Mouse (Mus musculus) kidney, postnatal 0 days (tissue): ENCODE data around the gene Slc36a4. TPM values are rescaled to one million over a fixed set of nuclear protein-coding genes. Genes with fewer than 3 reads are reported as not detected.

Experiments
- ATAC-seq: fragments of 200-750 bp; cut with Nextera tagmentation; replicated peaks from 2 replicates; pipeline ENCODE4 v1.8.0; 2017; ENCODE audit warnings: low read depth, moderate number of reproducible peaks, moderate TSS enrichment, moderate library complexity; ENCODE audit not compliant: low FRiP score
- DNase-seq: peaks from one replicate; pipeline ENCODE4 v3.0.0-alpha.2; 2016; ENCODE audit warnings: low spot score
- H3K27ac ChIP-seq: fragments of 300-500 bp; sonication (generic); 2 replicates; pipeline ENCODE4 v1.5.1; 2014; ENCODE audit warnings: mild to moderate bottlenecking
- H3K27me3 ChIP-seq: fragments of 300-500 bp; sonication (generic); 2 replicates; pipeline ENCODE4 v1.6.1; 2014; ENCODE audit warnings: low read length, mixed read lengths; ENCODE audit not compliant: insufficient read depth
- H3K36me3 ChIP-seq: fragments of 300-500 bp; sonication (generic); 2 replicates; pipeline ENCODE4 v1.6.1; 2014; ENCODE audit warnings: low read length, mixed read lengths; ENCODE audit not compliant: insufficient read depth
- H3K4me1 ChIP-seq: fragments of 300-500 bp; sonication (generic); replicated peaks from 2 replicates; pipeline ENCODE4 v1.6.1; 2014; ENCODE audit warnings: antibody characterized with exemption, low read length, mixed read lengths; ENCODE audit not compliant: insufficient read depth
- H3K4me2 ChIP-seq: fragments of 300-500 bp; sonication (generic); 2 replicates; pipeline ENCODE4 v1.6.1; 2014; ENCODE audit warnings: mild to moderate bottlenecking, low read length, moderate library complexity, mixed read lengths
- H3K4me3 ChIP-seq: fragments of 300-500 bp; sonication (generic); replicated peaks from 2 replicates; pipeline ENCODE4 v1.5.1; 2014; ENCODE audit warnings: low read depth, low read length
- H3K9ac ChIP-seq: fragments of 300-500 bp; sonication (generic); 2 replicates; pipeline ENCODE4 v1.6.1; 2014; ENCODE audit warnings: low read depth, low read length
- H3K9me3 ChIP-seq: fragments of 300-500 bp; sonication (generic); replicated peaks from 2 replicates; pipeline ENCODE4 v1.6.1; 2016; ENCODE audit warnings: low read length, inconsistent platforms, mixed read lengths
- CTCF ChIP-seq: IDR thresholded peaks from 2 replicates; pipeline ENCODE4 v1.5.1; 2016; ENCODE audit warnings: antibody characterized with exemption, low read depth, mild to moderate bottlenecking, moderate library complexity
- WGBS: fragments of 180-500 bp; shearing (Covaris S2); extraction: QIAGEN DNeasy Blood & Tissue Kit; methylation state at CpG from one replicate; pipeline ENCODE4 v1.1.7; 2014; 5-methylcytosine and 5-hydroxymethylcytosine counted together
- polyA plus RNA-seq: library from polyadenylated mRNA; unstranded; fragments of >200 nt; fragmentation: Nextera tagmentation; extraction: Ambion mirVana; gene quantifications from 2 replicates; pipeline ENCODE4 v1.2.1, GENCODE M21; 2015

Gene Slc36a4
- polyA plus RNA-seq, 1 experiment from 2014 or later = 13.5 TPM

- H3K27me3 ChIP-seq = no peaks in the 10 kb centered on the region
These were observed 37.1 kb downstream of the Slc36a4 start for GRCm38 (mm10) chr9:15746636-15747035.

GRCm38 (mm10) chr9:15748383-15748782 lies 38.8 kb downstream of the Slc36a4 start:
- Histone ChIP-seq H3K27ac (no peak overlapping the region), H3K9ac (no peak overlapping the region), H3K9me3 (no peaks in the 10 kb centered on the region), H3K4me3 (no peak overlapping the region), H3K36me3 (no peaks in the 10 kb centered on the region), H3K4me2 (no peak overlapping the region), H3K4me1 (no peaks in the 10 kb centered on the region; the same call in 1 of the 2 replicates), H3K27me3 (no peaks in the 10 kb centered on the region)
- ATAC-seq (no peak), DNase-seq (peak; percentile 29)
- TF ChIP-seq CTCF = no peak
- WGBS = 55% methylated on average over 5 of the region's 5 CpGs

More at GRCm38 (mm10) chr9:15746636-15747035, 37.1 kb downstream of the Slc36a4 start:
- H3K4me2 ChIP-seq = no peak overlapping the region
- H3K4me1 ChIP-seq = no peaks in the 10 kb centered on the region; the same call in 1 of the 2 replicates
- H3K9me3 ChIP-seq = no peaks in the 10 kb centered on the region
- no peak overlapping the region for H3K27ac ChIP-seq
- TF ChIP-seq CTCF = no peak
- H3K4me3 ChIP-seq = no peak overlapping the region
- no peak overlapping the region for H3K9ac ChIP-seq
- H3K36me3 ChIP-seq = no peaks in the 10 kb centered on the region
- WGBS = 49% methylated on average over 7 of the region's 7 CpGs
- DNase-seq (no peak), ATAC-seq (no peak)

- Histone ChIP-seq H3K9me3 (no peaks in the 10 kb centered on the region), H3K4me3 (no peak overlapping the region), H3K27ac (no peak overlapping the region), H3K9ac (no peak overlapping the region), H3K4me2 (no peak overlapping the region), H3K27me3 (no peaks in the 10 kb centered on the region), H3K4me1 (no peaks in the 10 kb centered on the region), H3K36me3 (no peaks in the 10 kb centered on the region)
- no peak for ATAC-seq
- TF ChIP-seq CTCF = no peak
- no peak for DNase-seq
These were observed 49.8 kb downstream of the Slc36a4 start for GRCm38 (mm10) chr9:15759318-15759717.

- Histone ChIP-seq H3K27ac (no peak overlapping the region), H3K9ac (no peak overlapping the region), H3K4me1 (no peaks in the 10 kb centered on the region), H3K4me3 (no peak overlapping the region), H3K4me2 (no peak overlapping the region), H3K9me3 (no peaks in the 10 kb centered on the region), H3K36me3 (no peaks in the 10 kb centered on the region), H3K27me3 (no peaks in the 10 kb centered on the region)
- no peak for TF ChIP-seq CTCF
- ATAC-seq = no peak
- WGBS = 69% methylated on average over 5 of the region's 5 CpGs
- peak; percentile 38 for DNase-seq
These were observed 56.8 kb downstream of the Slc36a4 start for GRCm38 (mm10) chr9:15766379-15766778.

- no peaks in the 10 kb centered on the region for H3K36me3 ChIP-seq
- no peak for DNase-seq
- H3K4me1 ChIP-seq = no peaks in the 10 kb centered on the region
- H3K4me3 ChIP-seq = no peak overlapping the region
- no peak overlapping the region for H3K9ac ChIP-seq
- no peak for TF ChIP-seq CTCF
- H3K9me3 ChIP-seq = no peaks in the 10 kb centered on the region
- no peak for ATAC-seq
- 49% methylated on average over 5 of the region's 5 CpGs for WGBS
- H3K4me2 ChIP-seq = no peak overlapping the region
- H3K27ac ChIP-seq = no peak overlapping the region
- H3K27me3 ChIP-seq = no peaks in the 10 kb centered on the region
These were observed 57.3 kb downstream of the Slc36a4 start for GRCm38 (mm10) chr9:15766821-15767220.

GRCm38 (mm10) chr9:15772766-15773165 lies 63.2 kb downstream of the Slc36a4 start:
- no peak overlapping the region for H3K4me3 ChIP-seq
- no peaks in the 10 kb centered on the region for H3K27me3 ChIP-seq
- WGBS = 86% methylated on average over 12 of the region's 12 CpGs
- DNase-seq = no peak
- no peak for TF ChIP-seq CTCF
- H3K36me3 ChIP-seq = no peaks in the 10 kb centered on the region
- H3K4me1 ChIP-seq = no peaks in the 10 kb centered on the region
- no peaks in the 10 kb centered on the region for H3K9me3 ChIP-seq
- ATAC-seq = no peak
- no peak overlapping the region for H3K4me2 ChIP-seq
- no peak overlapping the region for H3K9ac ChIP-seq
- H3K27ac ChIP-seq = no peak overlapping the region

GRCm38 (mm10) chr9:15773426-15773825 lies 63.9 kb downstream of the Slc36a4 start:
- ATAC-seq = no peak

More at GRCm38 (mm10) chr9:15773426-15773825, 63.9 kb downstream of the Slc36a4 start:
- Histone ChIP-seq H3K4me2 (no peak overlapping the region), H3K4me3 (no peak overlapping the region), H3K9me3 (no peaks in the 10 kb centered on the region), H3K9ac (no peak overlapping the region), H3K36me3 (no peaks in the 10 kb centered on the region), H3K4me1 (no peaks in the 10 kb centered on the region), H3K27ac (no peak overlapping the region), H3K27me3 (no peaks in the 10 kb centered on the region)
- WGBS = 67% methylated on average over 2 of the region's 4 CpGs
- no peak for TF ChIP-seq CTCF
- no peak for DNase-seq
